Mouse (Mus musculus) heart, embryonic 10.5 days (tissue): ENCODE measurements around the gene Otop3. TPM values are rescaled to one million over a fixed set of nuclear protein-coding genes. Genes with fewer than 3 reads are reported as not detected.

Source experiments
- DNase-seq: peaks from one replicate; pipeline ENCODE4 v3.0.0-alpha.2; 2017; ENCODE audit warnings: low spot score
- H3K27ac ChIP-seq: fragments of 300-500 bp; sonication (generic); 2 replicates; pipeline ENCODE4 v1.5.1; 2016; ENCODE audit warnings: mild to moderate bottlenecking
- H3K27me3 ChIP-seq: fragments of 300-500 bp; sonication (generic); 2 replicates; pipeline ENCODE4 v1.6.1; 2016; ENCODE audit warnings: mild to moderate bottlenecking; ENCODE audit not compliant: poor library complexity, insufficient read depth, severe bottlenecking
- H3K36me3 ChIP-seq: fragments of 300-500 bp; sonication (generic); 2 replicates; pipeline ENCODE4 v1.6.1; 2016; ENCODE audit warnings: mild to moderate bottlenecking, moderate library complexity
- H3K4me1 ChIP-seq: fragments of 300-500 bp; sonication (generic); 2 replicates; pipeline ENCODE4 v1.6.1; 2016; ENCODE audit warnings: mild to moderate bottlenecking
- H3K4me3 ChIP-seq: fragments of 300-500 bp; sonication (generic); 2 replicates; pipeline ENCODE4 v1.5.1; 2016; ENCODE audit warnings: mild to moderate bottlenecking, moderate library complexity
- H3K9me3 ChIP-seq: fragments of 300-500 bp; sonication (generic); 2 replicates; pipeline ENCODE4 v1.6.1; 2016; ENCODE audit warnings: mild to moderate bottlenecking, moderate library complexity
- WGBS: fragments of 180-500 bp; shearing (Covaris S2); methylation state at CpG from one replicate; pipeline ENCODE4 v1.1.7; 2016; 5-methylcytosine and 5-hydroxymethylcytosine counted together
- polyA plus RNA-seq: library from polyadenylated mRNA; unstranded; fragments of >200 nt; fragmentation: Nextera tagmentation; extraction: Ambion mirVana; gene quantifications from 2 replicates; pipeline ENCODE4 v1.2.1, GENCODE M21; 2016

Gene Otop3
- polyA plus RNA-seq = 0.05 TPM in 1 of 2 replicates, not detected in the other

DNA sequence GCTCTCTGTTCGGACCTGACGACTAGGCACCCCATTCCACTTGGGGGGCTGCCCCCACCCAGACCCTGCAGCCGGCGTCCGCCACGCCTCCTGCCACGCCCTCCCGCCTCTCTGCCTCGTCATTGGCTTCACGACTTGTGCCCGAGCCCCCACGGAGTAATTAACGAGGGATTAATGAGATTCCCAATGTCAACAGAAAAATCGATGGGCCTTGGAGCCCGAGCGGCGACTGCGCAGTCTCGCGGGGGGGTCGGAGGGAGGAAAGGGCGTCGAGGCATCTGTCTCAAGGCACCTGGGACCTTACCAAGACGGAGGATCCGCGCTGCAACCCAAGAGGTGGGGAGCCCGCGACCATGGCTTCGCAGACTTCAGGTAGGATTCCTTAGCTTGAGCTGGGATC, at the start of gene Otop3:
TSS of gene Otop3 (plus strand) at position 201 of the 400 bp plus-strand sequence.
- H3K4me3 ChIP-seq = peak within 1 kb of the TSS; percentile 29; the same call in 1 of the 2 replicates
- no peaks in the 10 kb centered on the region for H3K36me3 ChIP-seq
- H3K4me1 ChIP-seq = peaks cover 7% of the 10 kb centered on the region; the same call in 1 of the 2 replicates
- peaks cover 97% of the 10 kb centered on the region for H3K27me3 ChIP-seq
- WGBS = 3% methylated on average over 29 of the region's 29 CpGs
- H3K27ac ChIP-seq = no peak within 1 kb of the TSS
- H3K9me3 ChIP-seq = no peaks in the 10 kb centered on the region
- no peak for DNase-seq

DNA sequence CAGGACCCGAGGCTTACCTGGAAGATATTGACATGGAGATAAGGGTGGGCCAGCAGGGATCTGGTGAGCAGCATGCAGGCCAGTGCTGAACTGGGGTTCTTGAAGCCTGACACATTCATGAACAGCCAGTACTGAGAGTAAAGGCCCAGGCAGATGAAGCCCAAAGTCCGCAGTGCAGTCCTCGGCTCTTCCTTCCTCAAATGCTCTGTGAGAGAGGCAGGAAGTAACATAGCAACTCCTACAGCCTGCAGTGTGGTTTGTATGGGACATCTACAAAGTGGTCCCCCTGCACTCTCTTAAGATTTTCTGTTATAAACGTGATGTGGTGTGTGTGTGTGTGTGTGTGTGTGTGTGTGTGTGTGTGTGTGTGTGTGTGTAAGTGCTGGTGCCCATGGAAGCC, 49.2 kb upstream of the Otop3 start:
- H3K27me3 ChIP-seq = no peaks in the 10 kb centered on the region
- H3K27ac ChIP-seq = no peak overlapping the region
- H3K9me3 ChIP-seq = no peaks in the 10 kb centered on the region
- H3K4me1 ChIP-seq = peaks cover 24% of the 10 kb centered on the region
- WGBS = 49% methylated on average over 4 of the region's 4 CpGs
- H3K4me3 ChIP-seq = no peak overlapping the region
- no peaks in the 10 kb centered on the region for H3K36me3 ChIP-seq
- DNase-seq = no peak

DNA sequence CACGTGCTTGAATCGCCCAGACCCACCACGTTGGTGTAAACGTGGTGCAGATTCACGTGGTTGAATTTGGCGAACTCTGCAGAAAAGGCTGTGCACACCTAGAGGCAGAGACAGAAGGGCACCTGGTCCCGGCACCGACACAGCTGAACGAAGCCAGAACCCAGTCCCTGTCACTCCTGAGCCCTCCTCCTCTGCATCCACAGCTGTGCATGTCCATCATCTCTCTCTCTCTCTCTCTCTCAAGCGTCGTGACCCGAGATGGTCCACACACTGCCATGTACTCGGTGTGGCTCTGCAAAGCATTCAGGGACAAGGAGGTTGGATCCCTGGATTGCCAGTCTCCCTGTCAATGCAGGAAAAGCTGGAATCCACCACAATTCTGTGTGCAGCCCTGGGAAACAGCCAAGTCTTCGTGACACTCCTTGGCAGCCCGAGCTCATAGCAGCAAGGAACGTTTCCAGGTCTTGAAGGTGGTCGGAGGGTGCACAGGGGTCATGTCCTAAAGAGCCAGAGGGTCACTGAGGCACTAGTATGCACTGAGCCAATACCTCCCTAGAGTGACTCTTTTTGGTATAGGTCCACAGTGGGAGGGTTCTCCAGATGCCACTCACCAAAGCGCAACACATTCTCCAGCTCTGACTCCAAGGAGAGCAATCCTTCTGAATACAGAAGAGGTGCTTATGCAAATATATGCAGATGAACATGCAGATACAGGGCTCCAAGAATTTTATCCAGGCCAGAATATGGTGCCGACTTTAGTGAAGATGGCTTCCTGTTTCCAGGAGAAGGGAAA, 48.1 kb upstream of the Otop3 start:
- no peaks in the 10 kb centered on the region for H3K36me3 ChIP-seq
- H3K9me3 ChIP-seq = no peaks in the 10 kb centered on the region
- H3K27me3 ChIP-seq = no peaks in the 10 kb centered on the region
- no peak overlapping the region for H3K27ac ChIP-seq
- peaks cover 23% of the 10 kb centered on the region for H3K4me1 ChIP-seq
- DNase-seq = no peak
- no peak overlapping the region for H3K4me3 ChIP-seq
- 69% methylated on average over 19 of the region's 19 CpGs for WGBS

DNA sequence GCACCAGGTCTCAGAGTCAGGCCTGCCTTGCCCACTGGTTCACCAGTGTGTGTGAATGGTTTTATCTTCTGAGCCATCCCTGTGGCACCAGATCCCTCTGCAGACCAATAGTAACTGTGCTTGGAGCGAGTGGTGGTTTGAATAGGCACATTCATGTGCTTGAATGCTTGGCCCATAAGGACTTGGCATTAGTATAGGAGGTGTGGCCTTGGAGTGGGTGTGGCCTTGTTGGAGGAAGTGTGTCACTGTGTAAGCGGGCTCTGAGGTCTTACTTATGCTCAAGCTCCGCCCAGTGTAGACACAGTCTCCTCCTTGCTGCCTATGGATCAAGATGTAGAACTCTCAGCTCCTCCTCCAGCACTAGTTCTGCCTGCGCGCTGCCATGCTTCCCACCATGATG, 47.1 kb upstream of the Otop3 start:
- Histone ChIP-seq H3K27ac (no peak overlapping the region), H3K4me3 (no peak overlapping the region), H3K4me1 (peaks cover 23% of the 10 kb centered on the region), H3K27me3 (no peaks in the 10 kb centered on the region), H3K9me3 (no peaks in the 10 kb centered on the region), H3K36me3 (no peaks in the 10 kb centered on the region)
- WGBS = 82% methylated on average over 5 of the region's 5 CpGs
- no peak for DNase-seq

DNA sequence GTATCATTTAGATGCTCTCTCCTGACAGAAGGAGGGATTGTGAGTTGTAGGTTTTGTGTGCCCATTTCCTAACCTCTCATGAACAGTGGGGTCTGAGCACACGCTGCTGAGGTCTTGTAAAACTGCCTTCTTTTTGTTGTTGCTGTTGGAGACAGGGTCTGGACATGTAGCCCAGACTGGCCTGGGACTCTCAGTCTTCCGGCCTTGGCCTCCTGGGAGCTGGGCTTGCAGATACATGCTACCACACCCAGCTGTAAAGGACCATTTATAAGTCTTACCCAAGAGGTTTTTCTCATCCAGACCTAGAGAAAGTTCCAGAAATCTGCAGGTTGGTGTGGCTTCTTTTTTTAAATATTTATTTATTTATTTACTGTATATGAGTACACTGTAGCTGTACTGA, 46.2 kb upstream of the Otop3 start:
- no peaks in the 10 kb centered on the region for H3K9me3 ChIP-seq
- H3K36me3 ChIP-seq = no peaks in the 10 kb centered on the region
- no peak for DNase-seq
- no peaks in the 10 kb centered on the region for H3K27me3 ChIP-seq
- peaks cover 24% of the 10 kb centered on the region for H3K4me1 ChIP-seq
- no peak overlapping the region for H3K27ac ChIP-seq
- H3K4me3 ChIP-seq = no peak overlapping the region
- 83% methylated on average over 2 of the region's 2 CpGs for WGBS

DNA sequence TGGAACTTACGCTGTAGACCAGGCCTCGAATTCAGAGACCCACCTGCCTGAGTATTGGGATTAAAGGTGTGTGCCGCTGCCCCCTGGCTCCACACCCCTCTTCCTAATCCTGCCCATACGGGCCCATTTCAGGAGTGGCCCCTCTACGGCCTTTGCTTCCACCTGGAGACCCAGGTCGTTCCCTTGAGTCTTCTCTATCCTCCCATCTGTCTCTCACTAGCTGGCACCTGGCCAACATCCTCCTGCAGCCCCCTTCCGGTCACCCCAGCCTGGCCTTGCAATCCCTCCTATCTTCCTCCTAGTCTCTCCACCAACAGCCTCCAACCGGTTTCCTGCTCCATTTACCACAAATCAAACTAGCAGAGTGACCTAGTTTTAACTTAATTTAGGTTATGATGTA, 44.6 kb upstream of the Otop3 start:
- DNase-seq = no peak
- Histone ChIP-seq H3K27me3 (0 out of 2 replicates have a peak, but pooled peaks cover 7% of the 10 kb centered on the region), H3K27ac (no peak overlapping the region), H3K4me1 (peaks cover 24% of the 10 kb centered on the region), H3K9me3 (no peaks in the 10 kb centered on the region), H3K36me3 (no peaks in the 10 kb centered on the region), H3K4me3 (no peak overlapping the region)
- 77% methylated on average over 8 of the region's 8 CpGs for WGBS

DNA sequence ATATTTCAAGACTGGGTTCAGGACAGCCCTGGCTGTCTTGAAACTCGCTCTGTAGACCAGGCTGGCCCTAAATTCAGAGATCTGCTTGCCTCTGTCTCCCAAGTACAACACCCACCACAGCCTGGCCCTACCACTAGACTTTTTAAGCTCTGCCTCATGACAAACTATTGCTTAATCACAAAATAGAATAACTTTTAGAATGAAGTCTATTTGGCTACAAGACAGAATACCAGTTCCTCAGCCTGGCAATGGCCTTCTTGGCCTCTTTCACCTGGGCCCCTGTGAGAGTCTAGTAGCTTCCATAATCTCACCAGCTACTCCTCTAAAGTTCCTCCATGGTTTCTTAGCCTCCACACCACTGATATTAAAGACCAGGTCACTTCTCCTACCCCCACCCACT, 44.2 kb upstream of the Otop3 start:
- peaks cover 24% of the 10 kb centered on the region for H3K4me1 ChIP-seq
- no peak overlapping the region for H3K27ac ChIP-seq
- no peaks in the 10 kb centered on the region for H3K36me3 ChIP-seq
- WGBS = 89% methylated on average over 1 of the region's 1 CpGs
- no peak overlapping the region for H3K4me3 ChIP-seq
- H3K9me3 ChIP-seq = no peaks in the 10 kb centered on the region
- DNase-seq = no peak
- 0 out of 2 replicates have a peak, but pooled peaks cover 8% of the 10 kb centered on the region for H3K27me3 ChIP-seq

DNA sequence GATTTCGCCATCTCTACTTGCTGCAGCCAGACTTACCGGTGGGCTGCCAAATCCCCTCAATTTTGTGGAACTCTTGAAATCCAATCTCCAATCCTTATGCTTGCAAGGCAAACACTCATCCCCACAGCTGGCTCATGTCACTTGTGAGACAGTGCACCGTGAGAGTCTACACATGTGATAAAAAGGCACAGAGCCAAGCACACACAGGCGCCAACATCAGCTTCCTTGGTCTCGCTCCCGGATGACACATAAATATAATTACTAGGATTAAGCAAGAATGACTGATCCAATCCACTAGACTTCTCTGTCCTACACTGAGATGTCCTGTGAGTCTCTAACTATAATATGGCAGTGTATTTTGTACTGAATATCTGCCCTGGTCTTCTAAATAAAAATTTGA, 43.6 kb upstream of the Otop3 start:
- no peak for DNase-seq
- Histone ChIP-seq H3K27me3 (peaks cover 14% of the 10 kb centered on the region; the same call in 1 of the 2 replicates), H3K4me3 (no peak overlapping the region), H3K27ac (no peak overlapping the region), H3K9me3 (no peaks in the 10 kb centered on the region), H3K4me1 (peaks cover 22% of the 10 kb centered on the region), H3K36me3 (no peaks in the 10 kb centered on the region)
- WGBS = 71% methylated on average over 6 of the region's 6 CpGs

DNA sequence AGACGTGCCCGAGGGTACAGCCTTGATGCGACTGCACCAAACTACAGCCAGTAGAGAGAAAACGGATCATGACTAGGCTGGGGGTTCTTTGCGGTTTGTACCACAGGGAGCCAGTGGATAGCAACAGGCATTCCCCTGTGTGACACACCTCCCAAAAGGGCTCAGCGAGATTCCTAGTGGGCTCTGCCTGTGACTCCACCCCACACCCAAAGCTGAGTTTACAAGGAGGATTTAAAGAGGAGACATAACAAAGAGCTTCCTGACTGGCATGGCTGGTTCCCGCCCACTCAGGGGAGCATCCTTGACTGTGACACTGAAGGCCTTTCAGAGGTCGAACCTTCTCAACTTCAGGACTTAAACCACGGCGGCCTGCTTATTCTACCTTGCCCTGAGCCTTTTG, 43.0 kb upstream of the Otop3 start:
- no peak overlapping the region for H3K4me3 ChIP-seq
- peaks cover 20% of the 10 kb centered on the region for H3K27me3 ChIP-seq
- H3K36me3 ChIP-seq = no peaks in the 10 kb centered on the region
- no peaks in the 10 kb centered on the region for H3K9me3 ChIP-seq
- WGBS = 79% methylated on average over 10 of the region's 10 CpGs
- no peak for DNase-seq
- peaks cover 23% of the 10 kb centered on the region for H3K4me1 ChIP-seq
- no peak overlapping the region for H3K27ac ChIP-seq

DNA sequence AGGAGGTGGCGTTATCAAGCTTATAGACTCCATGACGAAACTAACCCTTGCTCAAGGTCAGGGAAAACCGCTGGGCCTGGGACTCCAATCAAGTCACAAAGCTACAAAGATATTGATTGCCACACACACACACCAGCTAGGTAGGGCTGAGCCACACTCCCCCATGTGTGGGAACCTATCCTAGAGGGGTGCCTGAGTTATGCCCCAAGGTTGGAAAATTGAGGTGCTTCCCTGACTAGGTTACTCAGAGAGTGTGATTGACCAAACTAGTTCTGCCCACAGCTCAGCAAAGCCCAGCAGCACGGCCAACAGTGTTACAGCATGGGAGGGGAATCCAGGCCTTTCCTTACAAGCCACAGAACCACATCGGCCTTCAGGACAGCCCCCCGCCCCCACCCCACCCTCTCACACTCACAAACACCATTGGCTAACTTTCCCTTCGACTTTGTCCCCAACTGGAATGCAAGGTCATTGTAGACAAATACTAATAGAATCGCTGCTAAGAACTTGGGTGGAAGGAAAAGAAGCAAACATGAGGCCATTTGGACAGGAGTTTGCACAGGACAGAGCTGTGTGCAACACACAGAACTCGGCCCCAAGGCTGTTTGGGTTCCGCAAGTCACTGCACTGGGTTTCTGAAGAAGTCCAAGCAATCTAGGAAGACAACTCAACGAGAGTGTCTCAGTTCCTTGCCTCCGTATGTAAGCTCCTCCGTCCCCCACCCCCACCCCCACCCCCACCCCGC, 41.7 kb upstream of the Otop3 start:
- Histone ChIP-seq H3K27me3 (peaks cover 33% of the 10 kb centered on the region), H3K4me1 (peaks cover 36% of the 10 kb centered on the region), H3K4me3 (0 out of 2 replicates have a peak overlapping the region, but pooled peaks have one; percentile 16), H3K36me3 (no peaks in the 10 kb centered on the region), H3K27ac (peak overlapping the region; percentile 72), H3K9me3 (no peaks in the 10 kb centered on the region)
- 54% methylated on average over 14 of the region's 14 CpGs for WGBS
- no peak for DNase-seq

DNA sequence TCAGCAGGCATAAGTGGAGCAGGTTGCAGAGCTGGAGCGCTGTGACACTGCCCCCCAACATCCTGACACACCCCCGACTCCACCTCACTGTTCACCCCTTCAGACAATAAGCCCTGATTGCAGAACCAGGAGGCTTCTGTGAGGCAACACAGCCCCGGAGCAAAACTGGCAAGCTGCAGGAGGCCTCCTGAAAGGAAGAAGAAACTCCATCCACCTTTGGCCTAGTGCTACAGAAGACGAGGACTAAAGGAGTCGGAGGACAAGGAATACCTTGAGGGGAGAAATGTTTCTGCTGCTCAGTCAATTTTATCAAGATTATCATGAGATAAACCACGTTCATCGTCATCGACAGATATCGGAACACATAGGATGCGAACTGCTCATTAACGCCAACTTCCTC, 38.6 kb upstream of the Otop3 start:
- Histone ChIP-seq H3K4me1 (peaks cover 38% of the 10 kb centered on the region), H3K27ac (no peak overlapping the region), H3K36me3 (no peaks in the 10 kb centered on the region), H3K27me3 (peaks cover 46% of the 10 kb centered on the region), H3K9me3 (no peaks in the 10 kb centered on the region), H3K4me3 (no peak overlapping the region)
- DNase-seq = no peak
- WGBS = 86% methylated on average over 11 of the region's 11 CpGs

DNA sequence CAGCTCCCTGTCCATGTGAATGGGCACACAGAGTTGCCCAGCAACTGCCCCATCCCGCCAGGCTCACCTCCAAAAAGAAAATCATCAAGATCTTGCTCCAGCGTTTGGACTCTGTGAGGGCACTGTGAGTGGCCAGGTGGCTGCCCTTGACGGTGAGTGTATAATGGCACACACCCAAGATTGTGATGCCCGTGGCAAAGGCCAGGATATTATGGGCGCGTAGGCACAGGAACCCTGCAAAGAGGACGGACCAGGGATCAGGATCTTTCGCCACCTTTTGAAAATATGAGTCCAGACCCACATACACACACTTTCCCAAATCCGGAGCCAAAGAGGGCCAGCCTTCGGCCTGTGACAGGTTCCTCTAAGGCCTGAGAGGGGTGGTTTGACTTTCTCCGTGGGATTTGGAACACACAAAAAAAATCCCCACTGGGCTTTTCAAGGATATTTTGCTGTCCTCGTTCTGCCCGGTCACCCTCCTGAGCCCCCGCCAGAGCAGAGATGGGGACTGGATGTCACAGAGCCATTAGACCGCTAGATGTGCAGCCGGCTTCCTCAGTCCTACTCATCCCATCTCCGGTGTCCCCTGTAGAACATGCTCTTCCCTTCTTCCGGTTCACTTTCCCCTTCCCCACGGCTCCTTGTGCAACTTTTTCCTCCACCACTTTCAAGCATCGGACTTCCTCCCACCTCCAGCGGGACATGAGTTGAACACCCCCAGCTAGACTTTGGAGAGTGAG, 37.9 kb upstream of the Otop3 start:
- H3K9me3 ChIP-seq = no peaks in the 10 kb centered on the region
- peaks cover 46% of the 10 kb centered on the region for H3K27me3 ChIP-seq
- no peaks in the 10 kb centered on the region for H3K36me3 ChIP-seq
- DNase-seq = no peak
- H3K4me1 ChIP-seq = peaks cover 35% of the 10 kb centered on the region
- 57% methylated on average over 21 of the region's 21 CpGs for WGBS
- H3K4me3 ChIP-seq = peak overlapping the region; percentile 68
- H3K27ac ChIP-seq = peak overlapping the region; percentile 82
